Mouse (Mus musculus): ENCODE data around the gene Iqcf1. TPM values are rescaled to one million over a fixed set of nuclear protein-coding genes. Genes with fewer than 3 reads are reported as not detected.

Iqcf1 gene
- not detected in 2 replicates for polyA plus RNA-seq (2014; fragmentation: Nextera tagmentation; extraction: Ambion mirVana)

DNA sequence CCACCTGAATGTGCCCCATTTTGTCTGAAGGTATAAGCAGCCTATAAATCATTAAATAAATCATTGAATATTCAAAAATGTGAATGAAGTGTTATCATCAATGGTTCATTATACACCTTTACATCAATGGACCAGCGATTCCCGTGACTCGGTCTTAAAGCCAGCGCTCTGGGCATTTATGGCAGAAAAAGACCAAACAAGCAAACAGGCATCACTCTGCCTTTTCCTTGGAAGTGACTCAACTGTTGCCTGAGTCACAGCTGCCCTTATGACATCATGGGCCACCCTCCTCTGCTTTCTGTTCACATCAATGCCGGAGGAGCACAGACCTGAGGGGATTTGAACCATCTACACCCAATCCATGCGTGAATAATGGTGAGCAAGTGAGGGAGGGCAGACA, at the start of gene Iqcf1:
TSS of gene Iqcf1 (plus strand) at position 301 of the 400 bp plus-strand sequence.
- ATAC-seq (replicated peaks; ENCODE audit: insufficient number of reproducible peaks, low FRiP score, low TSS enrichment), result no peak
- Histone ChIP-seq H3K27me3 (ENCODE audit: control insufficient read depth, insufficient read depth, low read length) (peaks cover 3% of the 10 kb centered on the region; the same call in 1 of the 2 replicates), H3K4me3 (ENCODE audit: low read depth, low read length) (no peak within 1 kb of the TSS), H3K27ac (ENCODE audit: low read depth, low read length) (no peak within 1 kb of the TSS), H3K9me3 (replicated peaks; ENCODE audit: control insufficient read depth, low read length) (no peaks in the 10 kb centered on the region), H3K36me3 (ENCODE audit: control insufficient read depth, insufficient read depth, low read length) (no peaks in the 10 kb centered on the region), H3K4me2 (no peak within 1 kb of the TSS), H3K9ac (ENCODE audit: low read depth, low read length) (no peak within 1 kb of the TSS), H3K4me1 (ENCODE audit: control insufficient read depth, insufficient read depth, low read length) (no peaks in the 10 kb centered on the region)
- WGBS (ENCODE audit: insufficient replicate concordance), result 82% methylated on average over 6 of the region's 6 CpGs

DNA sequence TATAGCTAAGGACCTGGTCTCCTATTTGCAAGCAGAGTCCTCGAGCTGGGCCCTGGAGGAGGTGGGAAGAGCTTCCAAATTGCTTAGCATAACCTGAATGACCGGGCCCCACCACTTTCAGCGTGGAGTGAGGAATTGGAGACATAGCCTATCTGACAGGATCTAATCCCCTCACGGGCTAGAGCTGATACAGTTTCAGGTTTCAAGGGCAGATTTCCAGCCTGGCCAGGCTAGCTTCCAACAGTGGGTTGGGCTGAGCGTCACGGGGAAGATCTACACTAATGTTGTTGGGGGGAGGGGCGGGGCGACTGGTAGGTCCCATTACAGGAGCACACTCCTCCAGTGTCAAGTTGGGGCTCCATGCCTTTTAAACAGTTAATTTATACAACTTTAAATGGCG, 49.1 kb upstream of the Iqcf1 start:
- Histone ChIP-seq H3K9ac (ENCODE audit: low read depth, low read length) (no peak overlapping the region), H3K27me3 (ENCODE audit: control insufficient read depth, insufficient read depth, low read length) (peaks cover 7% of the 10 kb centered on the region), H3K9me3 (replicated peaks; ENCODE audit: control insufficient read depth, low read length) (no peaks in the 10 kb centered on the region), H3K4me1 (ENCODE audit: control insufficient read depth, insufficient read depth, low read length) (peaks cover 50% of the 10 kb centered on the region), H3K36me3 (ENCODE audit: control insufficient read depth, insufficient read depth, low read length) (no peaks in the 10 kb centered on the region; the same call in 1 of the 2 replicates), H3K4me2 (peak overlapping the region; percentile 14; the same call in 1 of the 2 replicates), H3K27ac (ENCODE audit: low read depth, low read length) (peak overlapping the region; percentile 35; the same call in 1 of the 2 replicates), H3K4me3 (ENCODE audit: low read depth, low read length) (no peak overlapping the region)
- no peak for ATAC-seq (replicated peaks; ENCODE audit: insufficient number of reproducible peaks, low FRiP score, low TSS enrichment)
- WGBS (ENCODE audit: insufficient replicate concordance), result 8% methylated on average over 9 of the region's 9 CpGs

DNA sequence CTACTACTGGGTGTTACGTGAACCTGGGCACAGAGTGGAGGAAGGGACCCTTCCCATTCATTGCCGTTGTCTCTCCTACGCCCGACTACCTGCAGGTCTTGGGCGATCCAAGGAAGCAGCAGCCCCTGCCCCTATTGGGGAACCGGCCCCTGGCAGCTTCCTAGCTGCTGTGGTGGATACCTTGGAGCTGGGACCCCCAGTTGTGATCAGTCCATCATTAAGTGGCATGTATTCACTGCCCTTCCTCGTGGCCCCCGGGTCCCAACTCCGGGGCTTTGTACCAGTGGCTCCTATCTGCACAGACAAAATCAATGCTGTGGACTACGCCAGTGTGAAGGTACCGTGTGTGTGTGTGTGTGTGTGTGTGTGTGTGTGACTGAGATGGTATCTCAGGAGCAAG, 48.5 kb upstream of the Iqcf1 start:
- Histone ChIP-seq H3K4me3 (ENCODE audit: low read depth, low read length) (no peak overlapping the region), H3K36me3 (ENCODE audit: control insufficient read depth, insufficient read depth, low read length) (no peaks in the 10 kb centered on the region; the same call in 1 of the 2 replicates), H3K27me3 (ENCODE audit: control insufficient read depth, insufficient read depth, low read length) (peaks cover 7% of the 10 kb centered on the region), H3K27ac (ENCODE audit: low read depth, low read length) (no peak overlapping the region), H3K4me1 (ENCODE audit: control insufficient read depth, insufficient read depth, low read length) (peaks cover 57% of the 10 kb centered on the region), H3K4me2 (no peak overlapping the region; the same call in 1 of the 2 replicates), H3K9ac (ENCODE audit: low read depth, low read length) (no peak overlapping the region), H3K9me3 (replicated peaks; ENCODE audit: control insufficient read depth, low read length) (no peaks in the 10 kb centered on the region)
- 65% methylated on average over 11 of the region's 11 CpGs for WGBS (ENCODE audit: insufficient replicate concordance)
- ATAC-seq (replicated peaks; ENCODE audit: insufficient number of reproducible peaks, low FRiP score, low TSS enrichment), result no peak

DNA sequence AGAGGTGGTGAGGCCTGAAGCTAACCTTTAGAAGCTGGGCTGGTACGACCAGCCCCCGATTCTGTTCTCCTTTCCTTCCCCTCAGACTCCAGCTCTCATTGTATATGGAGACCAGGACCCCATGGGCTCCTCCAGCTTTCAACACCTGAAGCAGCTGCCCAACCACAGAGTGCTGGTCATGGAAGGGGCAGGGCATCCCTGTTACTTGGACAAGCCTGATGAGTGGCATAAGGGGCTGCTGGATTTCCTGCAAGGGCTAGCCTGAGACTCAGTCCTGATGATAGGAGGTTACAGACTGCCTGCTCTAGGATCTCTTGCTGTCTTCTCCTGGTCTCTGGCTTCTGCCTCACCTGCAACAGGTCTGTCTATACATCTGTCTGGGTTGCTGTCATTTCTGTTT, 47.9 kb upstream of the Iqcf1 start:
- Histone ChIP-seq H3K27ac (ENCODE audit: low read depth, low read length) (no peak overlapping the region), H3K36me3 (ENCODE audit: control insufficient read depth, insufficient read depth, low read length) (no peaks in the 10 kb centered on the region; the same call in 1 of the 2 replicates), H3K27me3 (ENCODE audit: control insufficient read depth, insufficient read depth, low read length) (peaks cover 7% of the 10 kb centered on the region), H3K4me2 (no peak overlapping the region), H3K4me3 (ENCODE audit: low read depth, low read length) (no peak overlapping the region), H3K9ac (ENCODE audit: low read depth, low read length) (no peak overlapping the region), H3K9me3 (replicated peaks; ENCODE audit: control insufficient read depth, low read length) (no peaks in the 10 kb centered on the region), H3K4me1 (ENCODE audit: control insufficient read depth, insufficient read depth, low read length) (peaks cover 63% of the 10 kb centered on the region)
- WGBS (ENCODE audit: insufficient replicate concordance), result 49% methylated on average over 2 of the region's 2 CpGs
- no peak for ATAC-seq (replicated peaks; ENCODE audit: insufficient number of reproducible peaks, low FRiP score, low TSS enrichment)

DNA sequence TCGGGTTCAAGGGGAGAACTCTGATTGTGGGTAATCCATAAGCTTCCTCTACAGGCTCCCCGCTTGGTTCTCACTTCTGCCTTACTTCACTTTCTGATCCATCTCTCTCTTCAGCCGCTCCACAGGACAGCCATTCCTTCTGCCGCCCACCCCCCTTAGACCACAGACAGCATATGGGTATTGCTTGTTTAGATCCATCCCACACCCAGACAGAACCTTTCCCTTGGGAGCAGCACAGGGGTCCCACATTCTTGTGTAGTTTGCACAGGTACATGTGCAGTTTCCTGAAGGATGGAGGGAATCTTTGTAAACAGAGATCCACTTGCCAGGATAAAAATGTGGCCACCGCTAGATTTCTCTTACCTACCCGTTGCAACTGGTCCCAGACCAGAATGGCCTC, 47.4 kb upstream of the Iqcf1 start:
- H3K36me3 ChIP-seq (ENCODE audit: control insufficient read depth, insufficient read depth, low read length), result no peaks in the 10 kb centered on the region; the same call in 1 of the 2 replicates
- H3K9me3 ChIP-seq (replicated peaks; ENCODE audit: control insufficient read depth, low read length), result no peaks in the 10 kb centered on the region
- H3K9ac ChIP-seq (ENCODE audit: low read depth, low read length), result peak overlapping the region; percentile 92
- peaks cover 67% of the 10 kb centered on the region for H3K4me1 ChIP-seq (ENCODE audit: control insufficient read depth, insufficient read depth, low read length)
- no peak overlapping the region for H3K27ac ChIP-seq (ENCODE audit: low read depth, low read length)
- peak overlapping the region; percentile 96 for H3K4me2 ChIP-seq
- WGBS (ENCODE audit: insufficient replicate concordance), result 26% methylated on average over 6 of the region's 6 CpGs
- H3K4me3 ChIP-seq (ENCODE audit: low read depth, low read length), result peak overlapping the region; percentile 77; the same call in 1 of the 2 replicates
- ATAC-seq (replicated peaks; ENCODE audit: insufficient number of reproducible peaks, low FRiP score, low TSS enrichment), result no peak
- H3K27me3 ChIP-seq (ENCODE audit: control insufficient read depth, insufficient read depth, low read length), result peaks cover 7% of the 10 kb centered on the region

DNA sequence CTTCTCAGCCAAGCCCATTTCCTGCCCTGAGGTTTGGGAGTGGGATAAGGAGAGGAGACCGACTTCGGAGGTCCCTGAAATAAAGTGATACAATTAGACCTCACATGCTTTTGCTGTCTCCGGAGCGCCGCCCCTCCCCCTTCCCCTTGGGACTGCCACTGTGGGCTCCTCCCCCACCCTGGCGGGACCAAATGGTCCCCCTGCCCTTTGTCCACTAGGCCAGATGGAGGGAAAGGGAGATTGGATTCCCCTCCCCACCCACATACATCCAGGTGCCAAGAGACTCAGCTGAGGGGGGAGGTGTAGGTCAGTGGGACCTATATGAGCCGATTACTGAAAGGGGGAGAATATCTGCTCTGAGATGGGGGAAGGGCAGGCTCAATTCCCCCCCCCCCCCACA, 46.9 kb upstream of the Iqcf1 start:
- no peak overlapping the region for H3K27ac ChIP-seq (ENCODE audit: low read depth, low read length)
- 2% methylated on average over 7 of the region's 7 CpGs for WGBS (ENCODE audit: insufficient replicate concordance)
- no peak for ATAC-seq (replicated peaks; ENCODE audit: insufficient number of reproducible peaks, low FRiP score, low TSS enrichment)

DNA sequence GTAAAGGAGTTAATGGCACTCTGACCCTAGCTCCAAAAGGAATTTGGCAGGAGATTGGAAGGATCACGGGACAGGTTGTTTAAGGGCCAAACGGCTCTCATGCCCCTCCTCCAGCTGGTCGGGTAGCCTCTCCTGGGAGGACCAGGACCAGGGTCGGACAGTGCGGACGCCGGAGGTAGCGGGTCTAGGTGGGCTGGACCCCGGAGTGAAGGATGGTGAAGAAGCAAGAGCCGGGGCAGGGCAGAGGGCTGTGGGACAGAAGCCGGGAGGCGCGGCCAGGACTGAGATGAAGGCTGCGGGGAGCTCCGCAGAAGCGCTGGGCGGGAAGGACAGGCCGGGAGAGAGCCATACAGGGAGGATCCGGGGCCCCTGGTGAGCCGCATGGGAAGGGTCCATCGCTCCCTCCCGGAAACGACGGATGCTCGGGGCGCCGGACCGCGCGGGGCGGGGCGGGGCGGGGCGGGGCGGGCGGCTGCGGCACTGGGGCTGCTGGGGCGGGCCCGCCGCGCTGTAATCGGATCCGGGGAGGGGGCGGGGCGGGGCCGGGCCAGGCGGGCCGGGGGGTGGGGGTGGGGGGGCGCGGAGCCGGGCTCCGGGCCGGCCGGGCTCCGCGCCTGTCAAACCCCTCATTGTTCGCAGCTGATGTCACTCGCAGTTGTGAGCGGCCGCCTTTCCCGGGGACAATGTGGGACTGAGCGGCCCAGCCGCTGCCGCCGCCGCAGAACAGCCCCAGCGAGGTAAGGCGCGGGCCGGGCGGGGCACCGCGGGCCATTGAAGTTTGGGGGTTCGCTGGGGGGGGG, 46.3 kb upstream of the Iqcf1 start, which contains the start of gene Pcbp4:
TSS of gene Pcbp4 (plus strand) at position 21 of the 800 bp plus-strand sequence.
- ATAC-seq (replicated peaks; ENCODE audit: insufficient number of reproducible peaks, low FRiP score, low TSS enrichment), result peak; percentile 76
- WGBS (ENCODE audit: insufficient replicate concordance), result under 1% methylated on average over 42 of the region's 74 CpGs
- no peaks in the 10 kb centered on the region; the same call in 1 of the 2 replicates for H3K36me3 ChIP-seq (ENCODE audit: control insufficient read depth, insufficient read depth, low read length)
- no peaks in the 10 kb centered on the region for H3K9me3 ChIP-seq (replicated peaks; ENCODE audit: control insufficient read depth, low read length)
- peaks cover 7% of the 10 kb centered on the region for H3K27me3 ChIP-seq (ENCODE audit: control insufficient read depth, insufficient read depth, low read length)
- H3K27ac ChIP-seq (ENCODE audit: low read depth, low read length), result peak within 1 kb of the TSS; percentile 91
- peak within 1 kb of the TSS; percentile 96 for H3K4me2 ChIP-seq
- peak within 1 kb of the TSS; percentile 77 for H3K4me3 ChIP-seq (ENCODE audit: low read depth, low read length)
- H3K4me1 ChIP-seq (ENCODE audit: control insufficient read depth, insufficient read depth, low read length), result peaks cover 70% of the 10 kb centered on the region
- H3K9ac ChIP-seq (ENCODE audit: low read depth, low read length), result peak within 1 kb of the TSS; percentile 92

More for the DNA sequence above, 46.9 kb upstream of the Iqcf1 start:
- Histone ChIP-seq H3K27me3 (ENCODE audit: control insufficient read depth, insufficient read depth, low read length) (peaks cover 7% of the 10 kb centered on the region), H3K36me3 (ENCODE audit: control insufficient read depth, insufficient read depth, low read length) (no peaks in the 10 kb centered on the region; the same call in 1 of the 2 replicates), H3K4me1 (ENCODE audit: control insufficient read depth, insufficient read depth, low read length) (peaks cover 69% of the 10 kb centered on the region), H3K4me2 (peak overlapping the region; percentile 96), H3K9me3 (replicated peaks; ENCODE audit: control insufficient read depth, low read length) (no peaks in the 10 kb centered on the region), H3K4me3 (ENCODE audit: low read depth, low read length) (peak overlapping the region; percentile 77), H3K9ac (ENCODE audit: low read depth, low read length) (peak overlapping the region; percentile 92)

DNA sequence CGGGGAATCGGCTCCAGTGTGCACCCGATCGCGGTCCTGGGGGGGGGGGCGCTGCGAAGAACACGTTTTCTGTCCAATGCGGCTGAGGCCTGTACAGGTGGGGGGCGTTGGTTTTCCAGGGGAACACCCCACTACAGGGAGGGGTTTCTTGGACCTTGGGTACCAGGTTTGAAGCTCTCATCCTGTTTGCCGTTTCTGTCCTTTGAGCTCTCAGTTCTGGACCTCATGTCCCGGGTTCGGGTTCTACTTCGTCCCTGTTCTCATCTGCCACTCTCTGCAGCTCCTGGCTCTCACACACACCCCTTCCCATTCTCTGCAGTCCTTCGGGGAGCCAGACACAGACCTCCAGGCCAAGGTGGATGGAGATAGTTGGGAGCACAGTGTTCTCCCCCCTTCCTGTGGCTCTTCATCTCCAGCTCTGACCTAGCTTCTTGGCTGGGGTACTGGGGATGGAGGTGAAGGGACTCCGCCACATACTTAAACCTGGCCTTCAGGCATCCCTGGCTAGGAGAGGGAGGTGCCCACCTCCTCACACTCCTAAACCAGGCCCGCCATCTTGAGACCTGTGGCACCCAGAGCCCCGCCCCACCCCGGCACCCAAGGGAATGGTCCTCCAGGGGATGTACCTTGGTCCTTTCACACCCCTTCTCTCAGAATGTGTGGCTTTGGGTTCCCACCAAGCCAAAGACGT, 45.6 kb upstream of the Iqcf1 start:
- peaks cover 66% of the 10 kb centered on the region for H3K4me1 ChIP-seq (ENCODE audit: control insufficient read depth, insufficient read depth, low read length)
- no peaks in the 10 kb centered on the region; the same call in 1 of the 2 replicates for H3K36me3 ChIP-seq (ENCODE audit: control insufficient read depth, insufficient read depth, low read length)
- 3% methylated on average over 13 of the region's 20 CpGs for whole genome bisulfite sequencing (ENCODE audit: insufficient replicate concordance)
- no peaks in the 10 kb centered on the region for H3K9me3 ChIP-seq (replicated peaks; ENCODE audit: control insufficient read depth, low read length)
- peak overlapping the region; percentile 77 for H3K4me3 ChIP-seq (ENCODE audit: low read depth, low read length)
- H3K27me3 ChIP-seq (ENCODE audit: control insufficient read depth, insufficient read depth, low read length), result peaks cover 7% of the 10 kb centered on the region
- 0 out of 2 replicates have a peak, but pooled peaks have one; percentile 0 for ATAC-seq (replicated peaks; ENCODE audit: insufficient number of reproducible peaks, low FRiP score, low TSS enrichment)
- H3K4me2 ChIP-seq, result peak overlapping the region; percentile 96
- peak overlapping the region; percentile 92 for H3K9ac ChIP-seq (ENCODE audit: low read depth, low read length)
- peak overlapping the region; percentile 91 for H3K27ac ChIP-seq (ENCODE audit: low read depth, low read length)

All from heart, embryonic 11.5 days (tissue).